Comparison of ENCODE assay signal across 22 mouse cellular contexts in the genomic region with DNA sequence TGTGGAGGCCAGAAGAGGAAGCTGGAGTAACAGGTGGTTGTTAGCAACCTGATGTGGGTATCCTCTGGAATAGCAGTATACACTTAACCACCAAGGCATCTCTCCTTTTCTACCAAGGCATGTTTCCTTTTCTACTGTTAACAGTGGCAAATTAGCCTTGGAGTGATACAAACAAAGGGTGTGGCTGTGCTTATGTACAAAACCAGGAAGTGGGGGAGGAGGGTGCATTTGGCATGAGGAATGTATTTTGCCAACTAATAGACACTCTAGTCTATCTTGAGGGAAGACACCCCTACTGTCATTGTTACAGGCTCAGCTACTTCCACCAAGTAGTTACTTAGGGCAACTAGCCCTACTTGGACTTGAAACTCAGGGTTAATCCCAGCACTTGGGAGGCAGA. TPM values are rescaled to one million over a fixed set of nuclear protein-coding genes. Genes with fewer than 3 reads are reported as not detected.
DNase-seq lines count a peak whose midpoint lies in the region; ATAC-seq and TF ChIP-seq lines count a peak whose summit lies in the region.
"Had no signal": no experiment of that assay in that cellular context is flagged by ENCODE, and none has a peak within 500 bp of the region (broad histone marks: within the 10 kb centered on the region; RNA-seq: fewer than 3 reads in every experiment).

No protein-coding gene starts in this region.

- ATAC-seq in lung, postnatal 0 days: peak; percentile 28; the same call in 1 of the 2 replicates
- ATAC-seq: activated CD4-positive, CD25-positive, alpha-beta regulatory T cell, adult 4 months; forebrain, embryonic 13.5 days; forebrain, embryonic 15.5 days; Patski had no signal

- H3K4me3 ChIP-seq in lung, postnatal 0 days (ENCODE audit: low read depth, low read length): no peak overlapping the region
- no peak overlapping the region for H3K4me3 ChIP-seq in lung, adult 2 months (replicated peaks; ENCODE audit: extremely low read depth, low read depth, low read length)
- H3K4me3 ChIP-seq: embryonic facial prominence, embryonic 10.5 days; embryonic facial prominence, embryonic 12.5 days; forebrain, embryonic 13.5 days; forebrain, embryonic 15.5 days had no signal

- no peaks in the 10 kb centered on the region for H3K27me3 ChIP-seq in lung, postnatal 0 days (replicated peaks; ENCODE audit: insufficient read depth, low read length)
- H3K27me3 ChIP-seq: embryonic facial prominence, embryonic 12.5 days; forebrain, embryonic 13.5 days; forebrain, embryonic 15.5 days; Patski had no signal

- no peaks in the 10 kb centered on the region for H3K4me1 ChIP-seq in lung, postnatal 0 days (ENCODE audit: insufficient read depth, low read depth, low read length)
- H3K4me1 ChIP-seq in lung, adult 2 months (ENCODE audit: control insufficient read depth, insufficient read depth, low read length): no peaks in the 10 kb centered on the region
- H3K4me1 ChIP-seq: embryonic facial prominence, embryonic 12.5 days had no signal

- TF ChIP-seq CTCF in lung, postnatal 0 days (IDR thresholded peaks at IDR 0.05): no peak
- TF ChIP-seq CTCF in lung, adult 2 months (IDR thresholded peaks at IDR 0.05; ENCODE audit: insufficient read depth, low read length): no peak

- H3K4me2 ChIP-seq in lung, postnatal 0 days (replicated peaks; ENCODE audit: low read depth, low read length): no peak overlapping the region
- H3K4me2 ChIP-seq: embryonic facial prominence, embryonic 12.5 days; forebrain, embryonic 13.5 days; forebrain, embryonic 15.5 days had no signal

- no peak for TF ChIP-seq EP300 in lung, postnatal 0 days (IDR thresholded peaks at IDR 0.05)

- H3K27ac ChIP-seq in lung, postnatal 0 days (ENCODE audit: low read length): no peak overlapping the region
- H3K27ac ChIP-seq: embryonic facial prominence, embryonic 10.5 days; embryonic facial prominence, embryonic 12.5 days; forebrain, embryonic 13.5 days; forebrain, embryonic 15.5 days had no signal

- no peak for TF ChIP-seq POLR2A in lung, adult 2 months (IDR thresholded peaks at IDR 0.05; ENCODE audit: borderline replicate concordance, extremely low read depth, low read depth, low read length)

- H3K36me3 ChIP-seq in lung, postnatal 0 days (ENCODE audit: insufficient read depth, low read length): peaks cover 25% of the 10 kb centered on the region

- H3K9ac ChIP-seq in lung, postnatal 0 days (replicated peaks; ENCODE audit: low read depth): no peak overlapping the region
- H3K9ac ChIP-seq: embryonic facial prominence, embryonic 12.5 days; forebrain, embryonic 13.5 days; forebrain, embryonic 15.5 days had no signal

- no peak for DNase-seq in lung, postnatal 0 days (ENCODE audit: low spot score)
- DNase-seq in lung, adult 2 months: no peak
- DNase-seq in lung, postnatal 25 days (ENCODE audit: low spot score): peak; percentile 22
- no peak for DNase-seq in lung, postnatal 4 days
- peak; percentile 63 for DNase-seq in lung, postnatal 36 days
- no peak for DNase-seq in yolk sac, embryonic 10.5 days (ENCODE audit: low spot score)
- no peak for DNase-seq in right cerebral cortex, postnatal 25 days
- DNase-seq: adrenal gland, adult 8-10 months; adrenal gland, postnatal 14 days; adrenal gland, postnatal 36 days; cerebellum, adult 11-12 months; cerebellum, adult 2 months; cerebellum, adult 9-10 months; cerebellum, postnatal 10 days; cerebellum, postnatal 25 days had no signal

- no peaks in the 10 kb centered on the region for H3K9me3 ChIP-seq in lung, postnatal 0 days (ENCODE audit: low read length)
- H3K9me3 ChIP-seq: embryonic facial prominence, embryonic 10.5 days; embryonic facial prominence, embryonic 12.5 days; forebrain, embryonic 13.5 days; forebrain, embryonic 15.5 days had no signal

RNA-seq across cellular contexts. Expression of a gene that starts 6.4 kb away (rescaled TPM):
- polyA plus RNA-seq in lung, postnatal 0 days (2015; fragmentation: Nextera tagmentation; extraction: Ambion mirVana): 67.8 and 70.5 TPM in 2 replicates
- 28.0 and 42.2 TPM in 2 replicates for polyA plus RNA-seq in lung, adult 2 months (2012; rRNA removed)

RNA-seq across cellular contexts. Expression of a gene that starts 6.4 kb away (rescaled TPM):
- polyA plus RNA-seq in lung, postnatal 0 days (2015; fragmentation: Nextera tagmentation; extraction: Ambion mirVana): 13.3 and 17.5 TPM in 2 replicates
- polyA plus RNA-seq in lung, adult 2 months (2012; rRNA removed): 10.4 TPM in 2 replicates

RNA-seq across cellular contexts. Expression of a gene that starts 10.1 kb away (rescaled TPM):
- 0.24 TPM in 1 of 2 replicates, not detected in the other for polyA plus RNA-seq in lung, postnatal 0 days (2015; fragmentation: Nextera tagmentation; extraction: Ambion mirVana)
- polyA plus RNA-seq in lung, adult 2 months (2012; rRNA removed): 0.21 TPM in 1 of 2 replicates, not detected in the other
- polyA plus RNA-seq: cerebellum, adult 2 months; cortical plate, adult 2 months had no signal

RNA-seq across cellular contexts. Expression of a gene that starts 12.7 kb away (rescaled TPM):
- polyA plus RNA-seq in lung, postnatal 0 days (2015; fragmentation: Nextera tagmentation; extraction: Ambion mirVana): 2.4 and 2.8 TPM in 2 replicates
- polyA plus RNA-seq in lung, adult 2 months (2012; rRNA removed): 2.5 and 2.7 TPM in 2 replicates

Comparison
In these comparisons a context has a peak if more than half of its experiments do, and no peak if none do; other contexts are left out.
1. DNase-seq: peak in lung, postnatal 25 days (single experiment) and lung, postnatal 36 days (single experiment); none in lung, postnatal 0 days (single experiment), lung, adult 2 months (single experiment), lung, postnatal 4 days (0 of 2), yolk sac, embryonic 10.5 days (single experiment) and right cerebral cortex, postnatal 25 days (single experiment).